Comparison of ENCODE assay signal across 8 mouse cellular contexts in genomic region chr6:92943057-92943781, GRCm38 (mm10). TPM values are rescaled to one million over a fixed set of nuclear protein-coding genes. Genes with fewer than 3 reads are reported as not detected.
DNase-seq lines count a peak whose midpoint lies in the region; ATAC-seq and TF ChIP-seq lines count a peak whose summit lies in the region.

Adamts9 (minus strand) TSS chr6:92943492.

- 3% methylated on average over 63 of the region's 68 CpGs for WGBS in forebrain, postnatal 0 days
- WGBS in lung, postnatal 0 days, result under 1% methylated on average over 58 of the region's 68 CpGs

- H3K9me3 ChIP-seq in forebrain, postnatal 0 days (ENCODE audit: low read length), result no peaks in the 10 kb centered on the region
- H3K9me3 ChIP-seq in lung, postnatal 0 days (ENCODE audit: low read length), result no peaks in the 10 kb centered on the region

- peak; percentile 41 for DNase-seq in MN1 (ENCODE audit: low spot score)
- DNase-seq in brain, embryonic 14.5 days (ENCODE audit: low read depth), result peak; percentile 81
- DNase-seq in forebrain, postnatal 0 days, result peak; percentile 49
- DNase-seq in heart, postnatal 4 days, result peak; percentile 91
- DNase-seq in layer of hippocampus, adult 8-10 months (ENCODE audit: low spot score in 2 of 2), result peak; percentile 22 to 49
- DNase-seq in lung, postnatal 0 days (ENCODE audit: low spot score), result peak; percentile 97
- peak; percentile 30 for DNase-seq in right cerebral cortex, adult 18-20 months

- TF ChIP-seq CTCF in brain, embryonic 14.5 days (IDR thresholded peaks at IDR 0.05; ENCODE audit: borderline replicate concordance, extremely low read depth, insufficient read depth, insufficient read length), result no peak
- TF ChIP-seq CTCF in forebrain, postnatal 0 days (IDR thresholded peaks at IDR 0.05; ENCODE audit: low read depth), result no peak
- TF ChIP-seq CTCF in lung, postnatal 0 days (IDR thresholded peaks at IDR 0.05), result peak; percentile 45

- H3K36me3 ChIP-seq in forebrain, postnatal 0 days (ENCODE audit: insufficient read depth), result no peaks in the 10 kb centered on the region
- H3K36me3 ChIP-seq in lung, postnatal 0 days (ENCODE audit: insufficient read depth, low read length), result no peaks in the 10 kb centered on the region

- peak within 1 kb of the TSS; percentile 52 for H3K4me3 ChIP-seq in forebrain, postnatal 0 days (ENCODE audit: low read depth, low read length)
- H3K4me3 ChIP-seq in lung, postnatal 0 days (ENCODE audit: low read depth, low read length), result peak within 1 kb of the TSS; percentile 70

- ATAC-seq in forebrain, postnatal 0 days, result peak; percentile 32; the same call in 1 of the 2 replicates
- peak; percentile 80 for ATAC-seq in lung, postnatal 0 days
- ATAC-seq in CD4-positive, CD25-positive, alpha-beta regulatory T cell, adult 4 months, result no peak

- peaks cover 16% of the 10 kb centered on the region; the same call in 1 of the 2 replicates for H3K4me1 ChIP-seq in forebrain, postnatal 0 days (ENCODE audit: insufficient read depth)
- H3K4me1 ChIP-seq in lung, postnatal 0 days (ENCODE audit: insufficient read depth, low read depth, low read length), result peaks cover 5% of the 10 kb centered on the region; the same call in 1 of the 2 replicates

- peak within 1 kb of the TSS; percentile 93 for H3K4me2 ChIP-seq in forebrain, postnatal 0 days (ENCODE audit: low read depth)
- H3K4me2 ChIP-seq in lung, postnatal 0 days (replicated peaks; ENCODE audit: low read depth, low read length), result peak within 1 kb of the TSS; percentile 85

- TF ChIP-seq EP300 in lung, postnatal 0 days (IDR thresholded peaks at IDR 0.05), result peak; percentile 49; the same call in 1 of the 2 replicates

- TF ChIP-seq POLR2A in brain, embryonic 14.5 days (IDR thresholded peaks at IDR 0.05; ENCODE audit: borderline replicate concordance, extremely low read depth, insufficient read depth, insufficient read length, poor library complexity, severe bottlenecking), result peak; percentile 21; the same call in 1 of the 2 replicates

- peak within 1 kb of the TSS; percentile 9; the same call in 1 of the 2 replicates for H3K27ac ChIP-seq in forebrain, postnatal 0 days (ENCODE audit: low read depth, low read length)
- peak within 1 kb of the TSS; percentile 90 for H3K27ac ChIP-seq in lung, postnatal 0 days (ENCODE audit: low read length)

- peaks cover 44% of the 10 kb centered on the region for H3K27me3 ChIP-seq in forebrain, postnatal 0 days (ENCODE audit: insufficient read depth, low read length)
- H3K27me3 ChIP-seq in lung, postnatal 0 days (replicated peaks; ENCODE audit: insufficient read depth, low read length), result no peaks in the 10 kb centered on the region

- H3K9ac ChIP-seq in forebrain, postnatal 0 days, result peak within 1 kb of the TSS; percentile 35
- peak within 1 kb of the TSS; percentile 77 for H3K9ac ChIP-seq in lung, postnatal 0 days (replicated peaks; ENCODE audit: low read depth)

RNA-seq across cellular contexts. Expression of gene Adamts9, which starts in this region (rescaled TPM):
- polyA plus RNA-seq in brain, embryonic 14.5 days (2012; rRNA removed), result 2.0 and 4.2 TPM in 2 replicates
- total RNA-seq in forebrain, postnatal 0 days (2014; rRNA removed), result 6.0 and 7.3 TPM in 2 replicates
- 0.43 and 0.62 TPM in 2 replicates for polyA plus RNA-seq in forebrain, postnatal 0 days (2015; fragmentation: Nextera tagmentation; extraction: Ambion mirVana)
- total RNA-seq in heart, postnatal 4 days (2021), result 10 to 100 TPM; 48.8 to 49.6 TPM
- total RNA-seq in layer of hippocampus, adult 8-10 months (2022), result 1 to 10 TPM; 8.3 to 10.0 (median 8.8) TPM
- 6.4 and 7.2 TPM in 2 replicates for polyA plus RNA-seq in lung, postnatal 0 days (2015; fragmentation: Nextera tagmentation; extraction: Ambion mirVana)
- polyA plus RNA-seq in CD4-positive, CD25-positive, alpha-beta regulatory T cell, adult 4 months (2017; shearing (Covaris generic)), result under 1 TPM in 1 of 2 experiments, not detected in 1; 0.09 TPM

Comparison
In these comparisons a context has a peak if more than half of its experiments do, and no peak if none do; other contexts are left out.
1. DNase-seq: peak in every context shown above with its lines; median percentile 97 in lung, postnatal 0 days; 91 in heart, postnatal 4 days; 81 in brain, embryonic 14.5 days; 49 in forebrain, postnatal 0 days; 41 in MN1; 36 in layer of hippocampus, adult 8-10 months; 30 in right cerebral cortex, adult 18-20 months.